Mouse (Mus musculus) heart, adult 2 months (tissue): ENCODE measurements around the gene Aida.

ENCODE experiments used
- CTCF ChIP-seq: fragments of 200-600 bp; IDR thresholded peaks from 2 replicates; pipeline ENCODE4 v1.8.1; 2022; ENCODE audit warnings: antibody characterized with exemption, mild to moderate bottlenecking, moderate library complexity
- EP300 ChIP-seq: fragments of 200-500 bp; IDR thresholded peaks from 2 replicates; pipeline ENCODE4 v1.6.1; 2011; ENCODE audit warnings: low read depth, low read length, control low read depth; ENCODE audit not compliant: insufficient read depth
- POLR2A ChIP-seq: fragments of 200-500 bp; IDR thresholded peaks from 2 replicates; pipeline ENCODE4 v1.6.1; 2011; ENCODE audit warnings: mild to moderate bottlenecking, low read depth, low read length, control low read depth; ENCODE audit not compliant: insufficient read depth

- TF ChIP-seq POLR2A (no peak), CTCF (no peak), EP300 (no peak)
These were observed 72.4 kb downstream of the Aida start for GRCm38 (mm10) chr1:183368601-183369400.
